Mouse (Mus musculus): ENCODE data around the gene Mbnl2.

GRCm38 (mm10) chr14:120259426-120259825 lies 16.0 kb upstream of the Mbnl2 start:
- TF ChIP-seq CTCF (IDR thresholded peaks at IDR 0.05; ENCODE audit: low read depth, low read length) = no peak
- TF ChIP-seq POLR2A (IDR thresholded peaks at IDR 0.05; ENCODE audit: borderline replicate concordance, low read depth, low read length) = no peak
